Mouse (Mus musculus) neural tube, embryonic 14.5 days (tissue): ENCODE results near the gene Gpr89. TPM values are rescaled to one million over a fixed set of nuclear protein-coding genes. Genes with fewer than 3 reads are reported as not detected.
A peak's percentile ranks its signal among the peaks of the same experiment; 100 is the strongest.

Experiments
- ATAC-seq: fragments of 200-750 bp; cut with Nextera tagmentation; 2 replicates; pipeline ENCODE4 v1.8.0; 2017; ENCODE audit warnings: low read depth, mild to moderate bottlenecking, moderate TSS enrichment, moderate library complexity
- H3K27ac ChIP-seq: fragments of 300-500 bp; sonication (generic); 2 replicates; pipeline ENCODE4 v1.5.1; 2014; ENCODE audit warnings: low read depth, mild to moderate bottlenecking, control low read depth, low read length, moderate library complexity, mixed read lengths
- H3K27me3 ChIP-seq: fragments of 300-500 bp; sonication (generic); 2 replicates; pipeline ENCODE4 v1.6.1; 2014; ENCODE audit warnings: low read length; ENCODE audit not compliant: control insufficient read depth, insufficient read depth
- H3K36me3 ChIP-seq: fragments of 300-500 bp; sonication (generic); 2 replicates; pipeline ENCODE4 v1.6.1; 2014; ENCODE audit warnings: low read length, mixed read lengths; ENCODE audit not compliant: control insufficient read depth, insufficient read depth
- H3K4me1 ChIP-seq: fragments of 300-500 bp; sonication (generic); 2 replicates; pipeline ENCODE4 v1.6.1; 2014; ENCODE audit warnings: low read length; ENCODE audit not compliant: control insufficient read depth, insufficient read depth
- H3K4me2 ChIP-seq: fragments of 300-500 bp; sonication (generic); 2 replicates; pipeline ENCODE4 v1.6.1; 2014; ENCODE audit warnings: mild to moderate bottlenecking, low read depth, low read length, control low read depth
- H3K4me3 ChIP-seq: fragments of 300-500 bp; sonication (generic); 2 replicates; pipeline ENCODE4 v1.5.1; 2014; ENCODE audit warnings: low read depth, low read length, control low read depth, mixed read lengths
- H3K9ac ChIP-seq: fragments of 300-500 bp; sonication (generic); replicated peaks from 2 replicates; pipeline ENCODE4 v1.6.1; 2014; ENCODE audit warnings: low read depth, mild to moderate bottlenecking, control low read depth, low read length, mixed read lengths
- H3K9me3 ChIP-seq: fragments of 300-500 bp; sonication (generic); 2 replicates; pipeline ENCODE4 v1.6.1; 2016; ENCODE audit warnings: low read length; ENCODE audit not compliant: control insufficient read depth
- WGBS: fragments of 180-500 bp; shearing (Covaris S2); extraction: QIAGEN DNeasy Blood & Tissue Kit; methylation state at CpG from one replicate; pipeline ENCODE4 v1.1.7; 2014; 5-methylcytosine and 5-hydroxymethylcytosine counted together
- polyA plus RNA-seq: library from polyadenylated mRNA; unstranded; fragments of >200 nt; fragmentation: Nextera tagmentation; extraction: Ambion mirVana; gene quantifications from 2 replicates; pipeline ENCODE4 v1.2.1, GENCODE M21; 2014

Gene Gpr89
- polyA plus RNA-seq, 1 experiment from 2014 or later: 41.8 TPM

- no peak overlapping the region for H3K4me3 ChIP-seq
- 65% methylated on average over 2 of the region's 2 CpGs for WGBS
- H3K9me3 ChIP-seq: no peaks in the 10 kb centered on the region
- no peaks in the 10 kb centered on the region for H3K36me3 ChIP-seq
- H3K27me3 ChIP-seq: no peaks in the 10 kb centered on the region
- no peak overlapping the region for H3K4me2 ChIP-seq
- no peak overlapping the region for H3K27ac ChIP-seq
- H3K4me1 ChIP-seq: no peaks in the 10 kb centered on the region
- ATAC-seq: no peak
- H3K9ac ChIP-seq: no peak overlapping the region
Observed at GRCm38 (mm10) chr3:96836414-96836813, 68.7 kb downstream of the Gpr89 start.

DNA sequence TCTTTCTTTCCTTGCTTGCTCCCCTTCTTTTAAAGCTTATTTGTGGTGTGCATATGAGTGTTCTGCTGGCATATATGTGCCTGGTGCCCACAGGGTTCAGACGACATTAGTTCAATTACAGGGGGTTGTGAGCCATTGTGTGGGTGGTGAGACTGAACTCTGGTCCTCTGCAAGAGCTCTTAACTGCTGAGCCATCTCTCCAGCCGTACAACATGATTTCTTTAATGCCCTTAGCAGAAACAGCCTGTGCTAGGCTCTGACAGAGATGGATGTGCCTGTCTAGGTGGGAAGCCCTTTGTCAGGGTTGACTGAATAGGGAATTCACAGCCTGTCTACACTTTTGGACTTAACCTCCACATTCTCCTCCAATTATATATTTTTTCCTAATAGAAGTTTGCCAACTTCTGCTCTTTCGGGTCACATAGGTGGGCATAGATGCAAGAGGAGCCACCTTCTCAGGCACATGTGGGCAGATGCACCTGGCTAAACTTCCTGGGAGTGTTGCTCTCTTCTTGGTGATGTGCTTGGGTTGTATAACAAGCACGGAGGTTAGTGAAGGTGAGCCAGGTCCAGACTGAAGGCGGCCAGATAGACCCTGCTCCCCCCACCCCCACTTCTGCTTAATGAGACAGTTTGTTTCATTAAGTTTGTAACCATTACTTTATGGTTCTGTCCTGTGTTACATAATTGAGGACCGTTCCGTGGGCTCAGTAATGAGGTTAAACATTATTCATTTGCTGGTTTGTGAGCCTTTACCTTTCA lies 70.4 kb downstream of the Gpr89 start:
- H3K27ac ChIP-seq: no peak overlapping the region
- H3K9ac ChIP-seq: no peak overlapping the region
- no peak for ATAC-seq
- 65% methylated on average over 7 of the region's 7 CpGs for WGBS
- H3K27me3 ChIP-seq: no peaks in the 10 kb centered on the region
- no peak overlapping the region for H3K4me3 ChIP-seq
- no peaks in the 10 kb centered on the region for H3K4me1 ChIP-seq
- H3K9me3 ChIP-seq: no peaks in the 10 kb centered on the region
- no peak overlapping the region for H3K4me2 ChIP-seq
- H3K36me3 ChIP-seq: no peaks in the 10 kb centered on the region

GRCm38 (mm10) chr3:96832930-96833329 lies 72.2 kb downstream of the Gpr89 start:
- WGBS: 21% methylated on average over 5 of the region's 5 CpGs
- Histone ChIP-seq H3K4me2 (no peak overlapping the region), H3K9me3 (no peaks in the 10 kb centered on the region), H3K4me3 (no peak overlapping the region), H3K36me3 (no peaks in the 10 kb centered on the region), H3K27me3 (no peaks in the 10 kb centered on the region), H3K27ac (no peak overlapping the region), H3K9ac (no peak overlapping the region), H3K4me1 (no peaks in the 10 kb centered on the region)
- no peak for ATAC-seq

- Histone ChIP-seq H3K4me1 (no peaks in the 10 kb centered on the region), H3K9me3 (no peaks in the 10 kb centered on the region), H3K27me3 (no peaks in the 10 kb centered on the region), H3K4me2 (no peak overlapping the region), H3K27ac (no peak overlapping the region), H3K36me3 (no peaks in the 10 kb centered on the region), H3K9ac (no peak overlapping the region), H3K4me3 (no peak overlapping the region)
- 73% methylated on average over 10 of the region's 10 CpGs for WGBS
- ATAC-seq: no peak
Observed at GRCm38 (mm10) chr3:96829856-96830255, 75.3 kb downstream of the Gpr89 start.

GRCm38 (mm10) chr3:96828984-96829383 lies 76.2 kb downstream of the Gpr89 start, which contains the start of the genes Pdzk1 and Cd160:
Gene Pdzk1 (plus strand): TSS chr3:96829284.
Gene Cd160 (minus strand): TSS chr3:96829351.
- Histone ChIP-seq H3K36me3 (no peaks in the 10 kb centered on the region), H3K4me1 (no peaks in the 10 kb centered on the region), H3K9ac (no peak within 1 kb of the TSS), H3K4me3 (no peak within 1 kb of the TSS), H3K27ac (no peak within 1 kb of the TSS), H3K27me3 (no peaks in the 10 kb centered on the region), H3K9me3 (no peaks in the 10 kb centered on the region), H3K4me2 (peak within 1 kb of the TSS; percentile 14; the same call in 1 of the 2 replicates)
- ATAC-seq: no peak
- 85% methylated on average over 1 of the region's 1 CpGs for WGBS

DNA sequence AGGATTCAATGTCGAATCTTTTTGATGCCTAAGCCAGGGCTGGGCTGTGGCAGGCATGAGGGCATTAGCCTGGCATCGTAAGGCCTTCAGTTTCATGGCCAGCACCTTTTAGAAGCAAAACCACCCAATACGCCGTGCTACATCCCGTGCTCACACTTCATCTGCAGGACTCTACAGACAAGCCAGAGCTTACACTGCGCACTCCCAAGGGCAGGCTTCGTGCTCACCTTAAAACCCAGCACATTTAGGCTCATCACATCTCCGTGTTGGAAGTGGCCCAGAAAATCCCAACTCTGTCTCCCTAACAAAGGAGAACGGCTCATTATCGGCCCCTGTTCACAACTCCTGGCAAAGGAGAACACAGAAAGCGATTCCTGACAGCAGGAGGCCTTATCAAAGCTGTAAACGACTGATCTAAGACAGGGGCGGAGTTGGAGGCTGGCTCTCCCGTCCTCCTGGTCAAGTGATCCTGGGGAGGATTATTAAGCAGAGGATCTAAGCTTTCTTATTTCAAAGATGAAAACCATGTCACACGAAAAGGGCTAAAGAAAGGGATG lies 76.8 kb downstream of the Gpr89 start:
- Histone ChIP-seq H3K4me2 (peak overlapping the region; percentile 14; the same call in 1 of the 2 replicates), H3K36me3 (no peaks in the 10 kb centered on the region), H3K4me1 (no peaks in the 10 kb centered on the region), H3K9ac (no peak overlapping the region), H3K4me3 (no peak overlapping the region), H3K27ac (no peak overlapping the region), H3K27me3 (no peaks in the 10 kb centered on the region), H3K9me3 (no peaks in the 10 kb centered on the region)
- ATAC-seq: no peak
- WGBS: 31% methylated on average over 15 of the region's 15 CpGs

DNA sequence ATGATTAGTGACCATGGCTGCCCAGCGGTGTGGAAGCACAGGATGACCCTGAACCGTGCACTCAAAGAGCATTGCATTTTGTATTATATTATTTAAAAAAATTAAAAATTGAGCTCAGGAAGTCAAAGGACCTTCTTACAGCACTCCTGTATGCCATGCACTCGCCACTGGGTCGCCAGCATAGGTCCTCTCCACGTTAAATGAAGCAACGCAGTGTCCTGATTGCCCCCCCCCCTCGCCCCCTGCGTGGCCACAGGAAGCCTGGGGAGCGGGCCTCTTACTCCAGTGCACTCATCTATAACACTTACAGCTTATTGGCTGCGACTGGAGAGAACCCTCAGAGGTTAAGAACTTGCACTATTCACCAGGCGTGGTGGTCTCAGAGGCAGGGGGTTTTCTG lies 79.9 kb downstream of the Gpr89 start:
- no peak overlapping the region for H3K4me3 ChIP-seq
- no peak overlapping the region for H3K4me2 ChIP-seq
- 37% methylated on average over 11 of the region's 11 CpGs for WGBS
- no peak for ATAC-seq
- no peaks in the 10 kb centered on the region for H3K4me1 ChIP-seq
- no peak overlapping the region for H3K9ac ChIP-seq
- H3K9me3 ChIP-seq: no peaks in the 10 kb centered on the region
- H3K27ac ChIP-seq: no peak overlapping the region
- no peaks in the 10 kb centered on the region for H3K27me3 ChIP-seq
- H3K36me3 ChIP-seq: no peaks in the 10 kb centered on the region

DNA sequence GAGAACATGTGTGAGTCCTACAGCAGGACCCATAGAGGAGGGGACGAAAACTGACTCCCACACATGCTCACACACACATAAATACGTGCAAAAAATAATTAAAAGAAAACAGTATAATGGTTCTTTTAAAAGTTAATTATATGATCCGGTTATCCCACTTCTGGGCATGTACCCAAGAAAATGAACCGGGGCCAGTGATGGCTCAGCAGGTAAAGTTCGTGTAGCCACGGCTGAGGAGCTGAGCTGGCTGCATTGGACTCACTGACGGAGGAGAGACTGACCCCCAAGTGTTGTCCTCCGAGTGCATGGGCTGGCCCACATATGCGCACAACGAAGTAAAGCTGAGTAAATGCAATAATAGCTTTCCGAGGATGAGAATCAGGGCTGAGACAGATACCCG lies 80.5 kb downstream of the Gpr89 start:
- Histone ChIP-seq H3K4me1 (no peaks in the 10 kb centered on the region), H3K4me2 (no peak overlapping the region), H3K27ac (no peak overlapping the region), H3K9ac (no peak overlapping the region), H3K9me3 (no peaks in the 10 kb centered on the region), H3K27me3 (no peaks in the 10 kb centered on the region), H3K36me3 (no peaks in the 10 kb centered on the region), H3K4me3 (no peak overlapping the region)
- WGBS: 92% methylated on average over 12 of the region's 12 CpGs
- no peak for ATAC-seq

- WGBS: 21% methylated on average over 3 of the region's 3 CpGs
- ATAC-seq: no peak
- no peak overlapping the region for H3K9ac ChIP-seq
Observed at GRCm38 (mm10) chr3:96823701-96824100, 81.4 kb downstream of the Gpr89 start.

More at GRCm38 (mm10) chr3:96823701-96824100, 81.4 kb downstream of the Gpr89 start:
- H3K27me3 ChIP-seq: no peaks in the 10 kb centered on the region
- no peak overlapping the region for H3K4me3 ChIP-seq
- H3K4me1 ChIP-seq: no peaks in the 10 kb centered on the region
- H3K9me3 ChIP-seq: no peaks in the 10 kb centered on the region
- H3K4me2 ChIP-seq: no peak overlapping the region
- no peak overlapping the region for H3K27ac ChIP-seq
- no peaks in the 10 kb centered on the region for H3K36me3 ChIP-seq
